Mouse (Mus musculus): ENCODE data around the gene Dnajc8.
A peak's percentile ranks its signal among the peaks of the same experiment; 100 is the strongest.
"Not testable (repeated sequence)": the region's sequence is repeated elsewhere in the genome, so short reads cannot be mapped to it uniquely, and the experiment has no call there.

Gene Dnajc8

DNA sequence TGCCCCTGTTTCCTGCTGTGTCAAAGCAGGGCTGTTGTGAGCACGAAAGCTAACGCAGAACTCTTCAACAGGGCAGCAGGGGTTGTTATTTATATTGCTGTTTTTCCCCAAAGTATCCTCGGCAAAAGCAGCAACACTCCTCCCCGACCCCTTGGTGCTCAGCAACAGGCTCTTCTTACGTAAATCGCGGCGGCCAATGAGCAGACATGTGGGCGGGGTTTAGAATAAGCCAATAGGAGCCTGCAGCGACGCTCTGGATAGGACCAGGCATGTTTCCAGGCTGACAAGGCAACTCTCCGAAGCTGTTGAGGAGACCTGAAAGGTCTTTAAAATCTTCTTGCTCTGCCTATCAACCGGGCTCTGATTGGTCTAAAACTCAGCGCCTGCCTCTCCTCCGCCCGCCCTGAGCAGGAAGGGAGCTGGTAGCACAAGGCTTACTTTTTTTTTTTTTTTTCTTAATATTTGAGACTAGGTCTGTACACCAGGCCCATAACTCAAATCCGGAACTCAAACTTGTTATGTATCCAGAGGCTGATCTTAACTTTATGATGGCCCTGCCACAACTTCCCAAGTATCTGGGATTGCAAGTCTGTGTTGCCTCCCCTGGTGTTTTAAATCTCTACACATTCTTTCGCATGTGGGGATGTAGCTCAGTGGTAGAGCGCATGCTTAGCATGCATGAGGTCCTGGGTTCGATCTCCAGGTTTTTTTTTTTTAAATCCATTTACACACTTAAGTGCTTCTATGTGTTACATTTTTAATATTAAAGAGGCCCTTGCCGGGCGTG, 19.8 kb upstream of the Dnajc8 start:
- peak; percentile 87 for DNase-seq

DNA sequence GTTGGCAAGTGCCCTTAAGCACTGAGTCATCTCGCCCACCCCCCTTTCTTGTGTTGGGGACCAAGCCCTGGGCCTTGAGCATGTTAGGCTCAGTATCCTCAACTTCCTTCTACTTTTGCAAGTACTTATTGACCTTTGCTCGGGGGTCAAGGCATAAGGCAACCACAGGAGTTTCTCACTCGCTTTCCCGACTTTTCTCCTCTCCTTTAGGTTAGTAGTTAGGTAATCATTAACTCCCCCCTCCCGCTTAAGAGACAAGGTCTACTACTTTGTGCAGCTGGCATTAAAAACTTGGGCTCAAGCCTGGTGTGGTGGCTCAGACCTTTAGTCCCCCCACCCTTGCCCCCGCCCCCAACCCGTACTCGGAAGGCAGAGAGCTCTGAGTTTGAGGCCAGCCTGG, 17.3 kb upstream of the Dnajc8 start:
- no peak for DNase-seq

- DNase-seq: no peak
These were observed 16.2 kb upstream of the Dnajc8 start for GRCm38 (mm10) chr4:132519188-132519587.

DNA sequence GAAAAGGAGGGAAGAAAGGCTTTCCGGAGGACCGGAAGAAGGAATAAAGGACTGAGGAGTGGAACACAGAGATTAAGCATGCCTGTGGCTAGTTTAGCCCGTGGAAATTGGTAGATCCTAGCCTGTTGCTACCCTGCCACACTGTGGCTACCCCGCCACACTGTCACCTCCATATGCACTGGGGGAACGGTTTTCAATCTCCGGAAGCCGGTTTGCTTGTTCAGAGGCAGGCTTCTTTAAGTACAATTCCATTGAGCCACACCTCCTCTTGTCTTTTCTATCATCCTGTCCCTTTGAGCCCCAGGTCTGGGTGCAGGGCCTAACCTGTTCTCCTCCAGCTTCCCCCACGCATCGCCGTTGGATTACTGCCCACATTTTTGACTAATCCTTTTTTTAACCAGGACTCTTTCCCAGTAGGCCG, 11.0 kb upstream of the Dnajc8 start:
- DNase-seq: no peak

DNA sequence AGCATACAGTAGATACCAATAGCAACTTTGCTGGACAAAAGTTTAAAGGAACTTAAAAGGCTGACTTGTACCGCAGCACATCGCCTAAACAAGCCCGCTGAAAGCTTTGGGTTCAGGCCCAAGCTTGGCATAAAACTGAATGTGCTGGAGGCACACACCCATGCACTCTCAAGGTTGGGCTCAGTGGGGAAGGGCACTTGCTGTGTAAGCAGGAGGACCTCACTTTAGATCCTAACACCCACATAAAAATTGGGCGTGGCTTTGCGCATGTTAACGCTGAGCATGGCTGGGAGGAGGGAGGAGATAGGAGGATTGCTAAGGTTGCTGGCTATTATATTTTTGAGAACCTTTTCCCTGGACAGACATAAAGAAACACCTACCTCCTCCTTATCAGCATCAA, 10.5 kb upstream of the Dnajc8 start:
- DNase-seq: no peak

GRCm38 (mm10) chr4:132526678-132527077, 8.7 kb upstream of the Dnajc8 start:
- DNase-seq: no peak

DNA sequence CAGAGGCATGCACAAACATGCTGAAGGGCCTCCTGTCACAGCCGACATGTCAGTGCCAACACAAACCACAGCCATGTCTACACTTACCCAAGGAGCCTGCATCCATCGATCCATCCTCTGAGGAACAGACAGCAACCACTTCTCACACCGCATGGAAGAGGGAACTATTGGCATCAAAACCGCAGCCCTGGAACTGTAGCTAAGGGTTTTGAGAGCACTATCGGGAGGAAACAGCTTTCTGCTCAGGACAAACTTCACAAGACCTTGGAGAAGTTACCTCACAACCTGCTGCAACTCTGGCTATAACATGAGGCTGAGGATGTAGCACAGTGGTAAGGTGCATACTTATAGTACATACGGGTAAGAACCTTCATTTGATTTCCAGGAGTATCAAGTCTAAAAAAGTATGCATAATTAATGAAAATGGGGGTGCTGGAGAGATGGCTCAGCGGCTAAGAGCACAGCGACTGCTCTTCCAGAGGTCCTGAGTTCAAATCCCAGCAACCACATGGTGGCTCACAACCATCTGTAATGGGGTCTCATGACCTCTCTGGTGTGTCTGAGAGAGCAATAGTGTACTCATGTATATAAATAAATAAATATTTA, 7.3 kb upstream of the Dnajc8 start:
- DNase-seq: no peak

DNA sequence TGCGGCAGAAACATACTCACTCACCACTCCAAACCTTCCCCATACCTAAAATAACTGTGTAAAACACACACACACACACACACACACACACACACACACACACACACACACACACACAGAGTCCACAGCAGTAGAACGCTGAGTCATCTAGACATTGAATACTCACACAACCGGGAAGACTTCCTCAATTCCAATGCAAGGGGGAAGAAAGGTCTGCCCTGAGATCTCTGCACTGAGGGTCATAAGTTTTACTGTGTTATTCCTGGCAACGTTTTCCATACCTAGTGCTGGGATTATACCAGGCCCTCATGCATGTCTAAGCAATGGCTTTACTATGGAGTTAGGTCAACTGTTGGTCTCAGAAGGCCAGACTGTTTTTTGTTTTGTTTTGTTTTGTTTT, 6.0 kb upstream of the Dnajc8 start:
- no peak for DNase-seq

DNA sequence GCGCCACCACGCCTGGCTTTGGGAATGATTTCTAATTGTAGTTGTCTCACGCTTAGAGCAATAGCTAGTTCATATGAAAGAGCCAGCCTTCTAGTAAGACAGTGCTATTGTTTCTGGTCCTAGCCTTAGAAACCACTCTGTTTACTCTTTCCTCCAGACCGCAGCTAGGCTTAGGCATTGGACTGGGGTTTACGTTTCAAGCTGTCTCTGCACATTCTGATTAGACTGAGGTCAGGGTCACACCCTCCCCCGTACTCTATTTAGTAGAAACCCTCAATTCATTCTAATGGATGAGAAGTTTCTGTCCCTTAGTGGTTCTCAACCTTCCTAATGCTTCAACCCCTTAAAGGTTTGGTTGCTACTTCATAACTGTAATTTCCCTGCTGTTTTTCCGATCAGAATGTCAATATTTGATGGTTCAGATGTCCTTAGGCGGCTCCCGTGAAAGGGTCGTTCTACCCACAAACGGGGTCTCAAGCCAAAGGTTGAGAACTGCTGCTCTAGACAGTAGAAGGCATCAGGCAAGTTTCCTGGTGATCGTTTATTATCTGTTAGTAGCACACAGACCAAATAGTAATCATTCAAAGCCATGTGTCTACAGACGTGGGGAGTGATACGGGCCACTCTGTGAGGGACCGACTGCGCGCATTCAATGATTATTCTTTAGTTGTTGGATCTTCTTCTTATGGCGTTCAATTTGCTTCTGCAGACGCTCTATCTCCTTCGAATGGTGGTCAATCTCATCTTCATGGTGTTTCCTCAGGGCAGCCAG, 5.1 kb upstream of the Dnajc8 start:
- DNase-seq: no peak

- DNase-seq: no peak
These were observed 2.9 kb upstream of the Dnajc8 start for GRCm38 (mm10) chr4:132532496-132532895.

DNA sequence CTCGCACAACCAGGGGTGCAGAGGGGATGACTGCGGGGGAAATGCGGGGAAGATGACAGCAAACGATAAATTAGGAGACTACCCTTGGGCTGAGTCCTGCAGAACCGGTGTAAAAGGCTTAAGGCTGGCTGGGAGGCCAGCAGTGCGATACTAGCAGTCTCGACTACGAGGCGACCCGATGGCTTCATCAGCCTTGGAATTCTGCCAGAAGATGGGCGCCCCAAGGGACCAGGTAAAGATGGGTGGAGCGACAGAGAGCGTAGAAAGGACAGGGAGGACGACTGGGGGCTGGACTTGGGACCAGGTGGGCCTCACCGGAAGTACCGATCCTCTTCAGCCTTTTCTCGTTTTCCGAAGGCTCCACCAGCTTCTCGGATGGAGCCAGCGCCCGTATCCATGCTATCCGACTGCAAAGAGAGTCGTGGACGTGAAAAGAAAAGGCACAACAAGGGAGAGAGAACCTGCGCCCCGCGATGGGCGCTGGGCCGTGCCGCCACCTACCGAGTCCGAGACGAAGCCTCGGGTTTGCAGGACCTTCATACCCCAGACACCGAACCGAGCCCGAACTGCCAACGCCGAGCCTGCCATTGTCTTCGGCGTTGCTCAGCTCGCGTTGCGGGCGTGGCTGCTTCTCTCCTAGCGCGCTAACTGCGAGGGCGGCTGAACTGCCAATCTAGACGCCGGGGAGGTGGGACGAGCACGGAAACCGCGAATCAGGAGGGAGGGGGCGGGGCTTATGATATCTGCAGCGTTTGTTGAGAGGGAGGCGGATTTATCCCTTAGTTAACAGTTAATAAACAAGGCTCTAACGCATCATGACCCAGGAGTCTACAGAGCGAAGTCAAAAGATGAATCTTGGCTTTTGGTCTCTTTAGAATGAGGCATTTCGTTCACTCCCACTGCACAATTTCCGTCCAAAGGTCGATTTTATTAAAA, 2.1 kb upstream of the Dnajc8 start, which contains the start of gene Atpif1:
Atpif1 (minus strand) TSS at position 679 of the 936 bp plus-strand sequence.
- peak; percentile 87 for DNase-seq

DNA sequence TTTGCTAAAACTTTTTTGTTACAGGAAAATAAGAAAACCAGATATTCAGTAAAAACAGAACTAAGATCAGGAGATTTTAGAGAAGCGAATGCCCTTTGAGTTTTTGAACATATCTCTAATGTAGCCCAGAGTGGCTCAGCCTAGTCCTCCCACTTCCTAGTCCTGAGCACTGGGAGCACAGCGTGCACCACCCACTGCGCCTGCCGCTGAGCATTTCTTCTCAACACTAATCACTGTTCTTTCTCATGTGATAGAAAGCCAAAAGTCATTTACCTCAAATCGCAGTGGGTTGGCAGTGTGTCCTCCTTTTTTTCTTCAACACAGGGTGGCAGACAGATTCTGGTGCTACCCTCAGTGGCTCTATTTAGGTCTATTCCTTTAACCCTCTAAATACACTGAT, 4.1 kb downstream of the Dnajc8 start:
- DNase-seq: no peak

DNA sequence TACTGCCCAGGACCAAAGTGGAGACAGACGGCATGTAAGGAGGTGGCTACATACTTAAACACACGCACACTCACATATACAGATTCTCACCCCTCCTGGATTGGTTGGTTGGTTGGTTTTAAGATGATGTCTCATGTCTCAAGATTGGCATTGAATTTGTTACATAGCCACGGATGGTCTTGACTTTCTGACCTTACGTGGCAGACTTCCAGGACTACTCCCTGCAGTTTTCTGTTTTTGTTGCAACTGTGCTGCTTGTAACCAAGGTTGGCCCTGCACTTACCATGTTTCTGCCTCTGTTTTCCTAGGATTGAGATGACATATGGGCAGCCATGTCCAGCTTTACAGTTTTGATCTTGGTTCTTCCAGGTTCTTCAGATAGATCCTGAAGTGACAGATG, 6.1 kb downstream of the Dnajc8 start:
- no peak for DNase-seq

DNA sequence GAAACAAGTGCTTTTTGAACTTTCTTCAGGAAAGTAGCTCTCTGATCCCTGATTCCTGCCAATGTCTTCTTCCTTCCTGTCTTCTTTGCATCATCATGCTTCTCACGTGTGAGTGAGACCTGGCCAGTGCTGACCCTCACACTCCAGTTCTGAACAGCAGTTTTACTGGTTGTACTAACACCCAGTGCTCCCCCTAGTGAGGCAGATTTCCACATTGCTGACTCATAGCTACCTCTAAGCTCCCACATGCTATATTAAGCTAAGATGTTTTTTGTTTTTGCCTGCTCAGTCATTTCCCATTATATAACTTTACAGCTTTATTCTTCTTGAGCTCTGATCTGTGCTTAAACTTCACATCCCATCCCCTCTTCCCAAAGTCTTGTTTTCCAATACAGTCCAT, 7.4 kb downstream of the Dnajc8 start:
- no peak for DNase-seq

DNA sequence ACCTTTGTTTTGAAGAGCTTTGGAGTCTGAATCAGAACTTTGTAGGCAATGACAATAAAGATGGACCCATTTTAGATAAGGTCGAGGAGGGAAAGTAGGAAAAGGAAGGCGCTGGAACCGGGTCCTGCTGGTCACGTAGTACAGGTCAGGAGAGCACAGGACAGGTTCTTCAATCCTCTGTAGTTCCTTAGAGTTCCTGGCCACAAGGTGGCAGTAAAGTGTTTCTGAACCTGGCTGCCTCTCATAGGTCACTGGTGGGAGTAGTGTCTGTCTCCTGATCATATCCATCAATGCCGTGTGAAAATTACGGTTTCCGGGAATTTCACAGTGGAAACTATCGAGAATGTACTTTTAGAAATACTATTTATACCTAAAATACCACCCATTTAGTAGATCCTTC, 10.5 kb downstream of the Dnajc8 start:
- peak; percentile 44 for DNase-seq

DNA sequence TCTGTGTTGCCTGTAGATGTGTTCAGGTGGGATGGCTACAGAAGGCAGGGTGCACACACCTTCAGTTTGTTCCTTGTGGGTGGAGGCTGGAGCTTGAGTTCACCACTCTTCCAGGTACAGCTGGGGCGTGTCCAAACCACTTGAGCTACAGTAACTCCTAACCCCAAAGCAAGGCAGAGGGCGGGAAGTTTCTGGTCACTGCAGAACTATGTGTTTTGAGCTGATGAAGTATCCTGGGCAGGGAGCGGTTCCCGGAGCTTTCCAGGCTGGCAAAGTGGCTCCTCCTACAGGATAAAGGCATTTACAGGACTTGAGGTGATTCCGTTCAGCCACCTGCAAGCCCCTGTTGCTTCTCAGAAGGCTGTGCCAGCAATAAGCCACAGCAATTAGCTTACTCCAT, 18.9 kb downstream of the Dnajc8 start:
- DNase-seq: no peak

DNA sequence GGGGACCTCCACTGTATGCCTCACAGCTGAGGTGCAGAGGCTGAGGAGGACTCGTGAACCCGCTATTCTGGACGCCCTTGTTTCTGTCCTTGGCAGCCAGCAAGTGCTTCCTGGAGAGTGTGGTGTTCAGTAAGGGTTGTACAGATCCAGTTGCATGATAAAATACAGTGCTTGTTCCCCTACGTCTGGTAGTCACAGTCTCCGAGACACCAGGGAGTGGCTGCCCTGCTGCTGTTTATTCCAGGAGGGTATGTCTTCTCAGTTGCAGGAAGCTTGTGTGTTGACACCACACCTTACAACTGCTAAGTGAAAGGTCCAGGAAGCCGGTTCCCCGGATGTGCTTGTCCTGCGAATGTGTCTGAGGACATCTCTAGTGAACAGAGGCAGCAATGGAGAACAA, 19.3 kb downstream of the Dnajc8 start:
- no peak for DNase-seq

- not testable (repeated sequence) for DNase-seq
These were observed 20.2 kb downstream of the Dnajc8 start for GRCm38 (mm10) chr4:132555550-132555949.

GRCm38 (mm10) chr4:132563261-132563660, 27.9 kb downstream of the Dnajc8 start:
- no peak for DNase-seq

DNA sequence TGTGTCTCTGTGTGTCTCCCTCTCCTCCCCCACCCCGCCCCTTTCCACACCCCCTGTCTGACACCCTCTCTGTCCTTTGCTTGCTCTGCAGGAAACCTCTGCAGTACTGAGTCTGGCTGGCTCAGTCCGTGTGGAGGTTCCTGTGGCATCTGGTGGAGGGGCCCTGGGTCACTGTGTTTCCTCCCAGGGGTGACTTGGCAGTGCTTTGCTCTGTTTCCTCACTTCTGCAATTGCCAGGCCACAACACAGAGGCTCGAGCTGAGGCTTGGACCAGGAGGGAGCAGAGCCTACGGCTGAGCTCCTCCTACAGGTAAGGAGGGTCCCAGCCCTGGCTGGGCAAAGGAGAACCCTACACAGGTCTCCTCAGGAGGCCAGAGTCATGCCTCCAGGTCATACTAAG, 28.6 kb downstream of the Dnajc8 start, which contains the start of gene Ptafr:
Ptafr (plus strand) TSS at position 103 of the 400 bp plus-strand sequence.
- peak; percentile 21 for DNase-seq

DNA sequence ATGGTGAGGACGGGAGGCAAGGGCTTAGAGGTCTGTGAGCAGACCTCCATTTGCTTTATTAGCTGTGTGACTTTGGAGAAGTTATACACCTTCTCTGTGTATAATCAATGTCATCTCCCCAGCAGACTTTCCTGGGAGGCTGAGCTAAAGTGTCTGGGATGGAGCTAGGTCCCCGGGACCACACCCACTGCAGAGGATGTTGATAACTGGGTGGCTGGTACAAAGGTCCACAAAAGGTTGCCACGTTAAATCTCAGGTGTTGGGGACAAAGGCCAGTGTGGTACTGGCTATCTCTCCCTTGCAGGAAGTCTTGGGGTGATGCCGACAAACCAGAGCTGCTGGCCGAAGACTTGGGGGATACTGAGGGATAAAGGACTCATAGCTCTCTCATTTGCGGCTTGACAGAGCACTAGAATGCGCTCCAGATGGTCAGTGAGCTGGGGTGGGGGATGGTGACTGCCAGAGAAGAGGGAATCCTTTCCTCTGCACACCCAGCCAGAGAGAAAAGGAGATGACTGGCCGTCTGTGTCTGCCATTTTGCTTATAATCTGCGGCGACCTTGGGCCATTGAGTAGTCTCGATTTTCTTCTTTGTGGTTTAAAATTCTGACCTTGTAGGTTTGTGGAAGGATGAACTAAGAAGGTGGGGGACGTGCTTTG, 29.9 kb downstream of the Dnajc8 start:
- DNase-seq: peak; percentile 29

GRCm38 (mm10) chr4:132567361-132567779, 32.0 kb downstream of the Dnajc8 start:
- no peak for DNase-seq
